ENCODE assay signal across 9 mouse cellular contexts in genomic region chr1:72306241-72306640, GRCm38 (mm10). TPM values are rescaled to one million over a fixed set of nuclear protein-coding genes. Genes with fewer than 3 reads are reported as not detected.
DNase-seq lines count a peak whose midpoint lies in the region; ATAC-seq and TF ChIP-seq lines count a peak whose summit lies in the region.
"Had no signal": no experiment of that assay in that cellular context is flagged by ENCODE, and none has a peak within 500 bp of the region (broad histone marks: within the 10 kb centered on the region; RNA-seq: fewer than 3 reads in every experiment).

No protein-coding gene starts in this region.

- H3K27ac ChIP-seq in lung, embryonic 15.5 days = no peak overlapping the region
- H3K27ac ChIP-seq in limb, embryonic 12.5 days = peak overlapping the region; percentile 93; the same call in 1 of the 2 replicates
- peak overlapping the region; percentile 91 for H3K27ac ChIP-seq in neural tube, embryonic 15.5 days (replicated peaks)
- no peak overlapping the region for H3K27ac ChIP-seq in left cerebral cortex, adult 2 months

- peak; percentile 5 for DNase-seq in embryo, embryonic 10 days (ENCODE audit: low spot score)
- DNase-seq in embryo, embryonic 9.5 days (ENCODE audit: extremely low spot score) = no peak
- DNase-seq in lung, postnatal 25 days (ENCODE audit: low spot score) = no peak
- no peak for DNase-seq in left cerebral cortex, adult 2 months (ENCODE audit: extremely low spot score in 1 of 2, low spot score in 2 of 2)
- DNase-seq in kidney, postnatal 4 days = no peak
- DNase-seq: right cerebral cortex, postnatal 25 days had no signal

- intact Hi-C loops in left cerebral cortex, adult 2 months (cut with DNase I) = loop anchor here (2.0 to 5.0 kb wide), 4 partner anchors 231 to 551 kb away; partner anchors contain the start of genes March4, Rpl37a and Smarcal1

- peaks cover 2% of the 10 kb centered on the region; the same call in 1 of the 2 replicates for H3K4me1 ChIP-seq in lung, embryonic 15.5 days
- peaks cover 27% of the 10 kb centered on the region for H3K4me1 ChIP-seq in limb, embryonic 12.5 days (replicated peaks)
- peaks cover 11% of the 10 kb centered on the region for H3K4me1 ChIP-seq in neural tube, embryonic 15.5 days

- H3K27me3 ChIP-seq in lung, embryonic 15.5 days = no peaks in the 10 kb centered on the region
- H3K27me3 ChIP-seq in limb, embryonic 12.5 days = no peaks in the 10 kb centered on the region
- no peaks in the 10 kb centered on the region for H3K27me3 ChIP-seq in neural tube, embryonic 15.5 days (replicated peaks)

- no peak overlapping the region; the same call in 1 of the 2 replicates for H3K9ac ChIP-seq in lung, embryonic 15.5 days
- 0 out of 2 replicates have a peak overlapping the region, but pooled peaks have one; percentile 4 for H3K9ac ChIP-seq in limb, embryonic 12.5 days (replicated peaks)
- H3K9ac ChIP-seq in neural tube, embryonic 15.5 days (replicated peaks) = no peak overlapping the region

- no peak overlapping the region for H3K4me3 ChIP-seq in lung, embryonic 15.5 days
- H3K4me3 ChIP-seq in limb, embryonic 12.5 days (replicated peaks) = no peak overlapping the region
- no peak overlapping the region for H3K4me3 ChIP-seq in neural tube, embryonic 15.5 days (replicated peaks)
- no peak overlapping the region for H3K4me3 ChIP-seq in left cerebral cortex, adult 2 months

- peak overlapping the region; percentile 73; the same call in 1 of the 2 replicates for H3K4me2 ChIP-seq in lung, embryonic 15.5 days
- H3K4me2 ChIP-seq in limb, embryonic 12.5 days = peak overlapping the region; percentile 57; the same call in 1 of the 2 replicates
- H3K4me2 ChIP-seq in neural tube, embryonic 15.5 days = peak overlapping the region; percentile 67

- ATAC-seq in lung, embryonic 15.5 days (ENCODE audit: borderline replicate concordance, extremely low read depth, low FRiP score, low TSS enrichment) = no peak
- ATAC-seq in limb, embryonic 12.5 days (ENCODE audit: insufficient number of reproducible peaks, insufficient read depth, low FRiP score, low TSS enrichment, low read depth) = no peak
- no peak for ATAC-seq in neural tube, embryonic 15.5 days (ENCODE audit: low FRiP score)

- no peaks in the 10 kb centered on the region for H3K9me3 ChIP-seq in lung, embryonic 15.5 days
- no peaks in the 10 kb centered on the region for H3K9me3 ChIP-seq in limb, embryonic 12.5 days
- H3K9me3 ChIP-seq in neural tube, embryonic 15.5 days (replicated peaks) = no peaks in the 10 kb centered on the region

- WGBS in lung, embryonic 15.5 days = 61% methylated on average over 3 of the region's 3 CpGs
- 71% methylated on average over 3 of the region's 3 CpGs for WGBS in limb, embryonic 12.5 days
- WGBS in neural tube, embryonic 15.5 days = 24% methylated on average over 3 of the region's 3 CpGs

- no peaks in the 10 kb centered on the region for H3K36me3 ChIP-seq in lung, embryonic 15.5 days
- peaks cover 5% of the 10 kb centered on the region; the same call in 1 of the 2 replicates for H3K36me3 ChIP-seq in limb, embryonic 12.5 days
- H3K36me3 ChIP-seq in neural tube, embryonic 15.5 days = peaks cover 4% of the 10 kb centered on the region

- no peak for TF ChIP-seq CTCF in left cerebral cortex, adult 2 months (IDR thresholded peaks at IDR 0.05)

RNA-seq across cellular contexts. Expression of gene Xrcc5, which starts 1.0 kb away (rescaled TPM):
- polyA plus RNA-seq in lung, embryonic 15.5 days (2015; fragmentation: Nextera tagmentation; extraction: Ambion mirVana) = 35.4 and 36.0 TPM in 2 replicates
- polyA plus RNA-seq in limb, embryonic 12.5 days (2016; fragmentation: Nextera tagmentation; extraction: Ambion mirVana) = 66.1 and 68.2 TPM in 2 replicates
- polyA plus RNA-seq in neural tube, embryonic 15.5 days (2015; fragmentation: Nextera tagmentation; extraction: Ambion mirVana) = 15.1 and 27.7 TPM in 2 replicates
- 10 to 100 TPM; 16.9 to 18.2 TPM for total RNA-seq in left cerebral cortex, adult 2 months (2021)

RNA-seq across cellular contexts. Expression of gene Tmem169, which starts 22.1 kb away (rescaled TPM):
- 0.76 and 1.5 TPM in 2 replicates for polyA plus RNA-seq in lung, embryonic 15.5 days (2015; fragmentation: Nextera tagmentation; extraction: Ambion mirVana)
- 5.5 and 6.3 TPM in 2 replicates for polyA plus RNA-seq in limb, embryonic 12.5 days (2016; fragmentation: Nextera tagmentation; extraction: Ambion mirVana)
- polyA plus RNA-seq in neural tube, embryonic 15.5 days (2015; fragmentation: Nextera tagmentation; extraction: Ambion mirVana) = 30.9 and 32.8 TPM in 2 replicates
- total RNA-seq in left cerebral cortex, adult 2 months (2021) = 10 to 100 TPM; 17.7 to 19.4 TPM

RNA-seq across cellular contexts. Expression of gene Pecr, which starts 22.1 kb away (rescaled TPM):
- polyA plus RNA-seq in lung, embryonic 15.5 days (2015; fragmentation: Nextera tagmentation; extraction: Ambion mirVana) = 23.0 and 24.8 TPM in 2 replicates
- polyA plus RNA-seq in limb, embryonic 12.5 days (2016; fragmentation: Nextera tagmentation; extraction: Ambion mirVana) = 30.1 and 31.4 TPM in 2 replicates
- polyA plus RNA-seq in neural tube, embryonic 15.5 days (2015; fragmentation: Nextera tagmentation; extraction: Ambion mirVana) = 8.0 and 14.8 TPM in 2 replicates
- 1 to 10 TPM; 4.8 to 5.6 TPM for total RNA-seq in left cerebral cortex, adult 2 months (2021)

Comparison
In these comparisons a context has a peak if more than half of its experiments do, and no peak if none do; other contexts are left out.
1. H3K27ac ChIP-seq: peak in limb, embryonic 12.5 days (single experiment) and neural tube, embryonic 15.5 days (single experiment); none in lung, embryonic 15.5 days (single experiment) and left cerebral cortex, adult 2 months (single experiment).
2. Peak in every context shown above with its lines, with median percentiles within 50 percentile points of each other: H3K4me2 ChIP-seq.